Mouse (Mus musculus): ENCODE data around the gene Sall4. TPM values are rescaled to one million over a fixed set of nuclear protein-coding genes. Genes with fewer than 3 reads are reported as not detected.
A peak's percentile ranks its signal among the peaks of the same experiment; 100 is the strongest.
"Not testable (repeated sequence)": the region's sequence is repeated elsewhere in the genome, so short reads cannot be mapped to it uniquely, and the experiment has no call there.

Sall4 gene
- polyA plus RNA-seq, 1 experiment from 2014 or later, result 1.9 TPM

- no peak overlapping the region for H3K4me2 ChIP-seq (replicated peaks)
- no peak for ATAC-seq
- H3K27me3 ChIP-seq (replicated peaks), result peaks cover 32% of the 10 kb centered on the region
- no peak overlapping the region for H3K27ac ChIP-seq
- no peaks in the 10 kb centered on the region for H3K36me3 ChIP-seq
- 64% methylated on average over 8 of the region's 8 CpGs for WGBS
- no peak overlapping the region for H3K4me3 ChIP-seq (replicated peaks)
- no peaks in the 10 kb centered on the region for H3K9me3 ChIP-seq
- no peak overlapping the region for H3K9ac ChIP-seq
- H3K4me1 ChIP-seq (replicated peaks), result peaks cover 18% of the 10 kb centered on the region
Measured at GRCm38 (mm10) chr2:168769259-168769658, 1.5 kb upstream of the Sall4 start.

GRCm38 (mm10) chr2:168766538-168767361 is 993 bp downstream of the Sall4 start:
- under 1% methylated on average over 52 of the region's 52 CpGs for WGBS
- Histone ChIP-seq H3K27me3 (replicated peaks) (peaks cover 38% of the 10 kb centered on the region), H3K9me3 (no peaks in the 10 kb centered on the region), H3K4me1 (replicated peaks) (peaks cover 26% of the 10 kb centered on the region), H3K4me2 (replicated peaks) (peak overlapping the region; percentile 99), H3K4me3 (replicated peaks) (peak overlapping the region; percentile 63), H3K27ac (peak overlapping the region; percentile 62; the same call in 1 of the 2 replicates), H3K9ac (peak overlapping the region; percentile 56), H3K36me3 (no peaks in the 10 kb centered on the region)
- ATAC-seq, result peak; percentile 79

GRCm38 (mm10) chr2:168765696-168766537 is 1.8 kb downstream of the Sall4 start:
- under 1% methylated on average over 65 of the region's 65 CpGs for WGBS
- Histone ChIP-seq H3K27me3 (replicated peaks) (peaks cover 38% of the 10 kb centered on the region), H3K9ac (peak overlapping the region; percentile 56)

GRCm38 (mm10) chr2:168765065-168765681 is 2.6 kb downstream of the Sall4 start:
- WGBS, result under 1% methylated on average over 32 of the region's 32 CpGs

More at GRCm38 (mm10) chr2:168765696-168766537, 1.8 kb downstream of the Sall4 start:
- Histone ChIP-seq H3K4me3 (replicated peaks) (peak overlapping the region; percentile 63), H3K4me1 (replicated peaks) (peaks cover 26% of the 10 kb centered on the region), H3K27ac (peak overlapping the region; percentile 64; the same call in 1 of the 2 replicates), H3K36me3 (no peaks in the 10 kb centered on the region), H3K9me3 (no peaks in the 10 kb centered on the region), H3K4me2 (replicated peaks) (peak overlapping the region; percentile 99)
- peak; percentile 27 for ATAC-seq

GRCm38 (mm10) chr2:168764460-168764867 is 3.3 kb downstream of the Sall4 start:
- Histone ChIP-seq H3K4me2 (replicated peaks) (peak overlapping the region; percentile 99; the same call in 1 of the 2 replicates), H3K27ac (no peak overlapping the region), H3K4me1 (replicated peaks) (peaks cover 26% of the 10 kb centered on the region), H3K9me3 (no peaks in the 10 kb centered on the region), H3K27me3 (replicated peaks) (peaks cover 38% of the 10 kb centered on the region), H3K36me3 (no peaks in the 10 kb centered on the region), H3K4me3 (replicated peaks) (no peak overlapping the region), H3K9ac (no peak overlapping the region)
- ATAC-seq, result no peak
- 33% methylated on average over 9 of the region's 9 CpGs for WGBS

More at GRCm38 (mm10) chr2:168765065-168765681, 2.6 kb downstream of the Sall4 start:
- peak overlapping the region; percentile 63 for H3K4me3 ChIP-seq (replicated peaks)
- peaks cover 26% of the 10 kb centered on the region for H3K4me1 ChIP-seq (replicated peaks)
- no peaks in the 10 kb centered on the region for H3K9me3 ChIP-seq
- H3K9ac ChIP-seq, result peak overlapping the region; percentile 56
- peaks cover 38% of the 10 kb centered on the region for H3K27me3 ChIP-seq (replicated peaks)
- peak; percentile 57 for ATAC-seq
- peak overlapping the region; percentile 99 for H3K4me2 ChIP-seq (replicated peaks)
- H3K27ac ChIP-seq, result 0 out of 2 replicates have a peak overlapping the region, but pooled peaks have one; percentile 64
- no peaks in the 10 kb centered on the region for H3K36me3 ChIP-seq

GRCm38 (mm10) chr2:168763785-168764184 is 4.0 kb downstream of the Sall4 start:
- Histone ChIP-seq H3K27ac (no peak overlapping the region), H3K4me1 (replicated peaks) (peaks cover 26% of the 10 kb centered on the region), H3K9ac (no peak overlapping the region), H3K36me3 (no peaks in the 10 kb centered on the region), H3K27me3 (replicated peaks) (peaks cover 38% of the 10 kb centered on the region), H3K9me3 (no peaks in the 10 kb centered on the region), H3K4me2 (replicated peaks) (no peak overlapping the region), H3K4me3 (replicated peaks) (no peak overlapping the region)
- WGBS, result 38% methylated on average over 7 of the region's 7 CpGs
- ATAC-seq, result no peak

GRCm38 (mm10) chr2:168762411-168762815 is 5.3 kb downstream of the Sall4 start:
- no peak overlapping the region for H3K9ac ChIP-seq
- H3K4me2 ChIP-seq (replicated peaks), result peak overlapping the region; percentile 26
- H3K27me3 ChIP-seq (replicated peaks), result peaks cover 28% of the 10 kb centered on the region
- no peak overlapping the region for H3K4me3 ChIP-seq (replicated peaks)
- no peak for ATAC-seq
- H3K36me3 ChIP-seq, result no peaks in the 10 kb centered on the region
- H3K4me1 ChIP-seq (replicated peaks), result peaks cover 26% of the 10 kb centered on the region
- H3K27ac ChIP-seq, result no peak overlapping the region
- WGBS, result 7% methylated on average over 12 of the region's 12 CpGs
- H3K9me3 ChIP-seq, result no peaks in the 10 kb centered on the region

GRCm38 (mm10) chr2:168761954-168762353 is 5.8 kb downstream of the Sall4 start:
- ATAC-seq, result no peak
- 15% methylated on average over 4 of the region's 4 CpGs for WGBS
- peak overlapping the region; percentile 26; the same call in 1 of the 2 replicates for H3K4me2 ChIP-seq (replicated peaks)

GRCm38 (mm10) chr2:168761141-168761540 is 6.6 kb downstream of the Sall4 start:
- no peak for ATAC-seq
- Histone ChIP-seq H3K27ac (no peak overlapping the region), H3K4me3 (replicated peaks) (no peak overlapping the region), H3K36me3 (no peaks in the 10 kb centered on the region), H3K9me3 (no peaks in the 10 kb centered on the region), H3K4me1 (replicated peaks) (peaks cover 18% of the 10 kb centered on the region), H3K9ac (no peak overlapping the region), H3K4me2 (replicated peaks) (no peak overlapping the region), H3K27me3 (replicated peaks) (peaks cover 19% of the 10 kb centered on the region)
- 74% methylated on average over 9 of the region's 9 CpGs for WGBS

More at GRCm38 (mm10) chr2:168761954-168762353, 5.8 kb downstream of the Sall4 start:
- Histone ChIP-seq H3K4me3 (replicated peaks) (no peak overlapping the region), H3K4me1 (replicated peaks) (peaks cover 25% of the 10 kb centered on the region), H3K9ac (no peak overlapping the region), H3K36me3 (no peaks in the 10 kb centered on the region), H3K27ac (no peak overlapping the region), H3K9me3 (no peaks in the 10 kb centered on the region), H3K27me3 (replicated peaks) (peaks cover 26% of the 10 kb centered on the region)

- H3K4me3 ChIP-seq (replicated peaks); H3K4me1 ChIP-seq (replicated peaks); H3K27me3 ChIP-seq (replicated peaks); H3K36me3 ChIP-seq; ATAC-seq; H3K27ac ChIP-seq; H3K9ac ChIP-seq; H3K4me2 ChIP-seq (replicated peaks); H3K9me3 ChIP-seq: not testable (repeated sequence)
- WGBS, result 85% methylated on average over 10 of the region's 10 CpGs
Measured at GRCm38 (mm10) chr2:168744406-168744805, 23.3 kb downstream of the Sall4 start.

GRCm38 (mm10) chr2:168742649-168743048 is 25.1 kb downstream of the Sall4 start:
- Histone ChIP-seq H3K9ac (no peak overlapping the region), H3K27ac (peak overlapping the region; percentile 76), H3K9me3 (no peaks in the 10 kb centered on the region), H3K4me3 (replicated peaks) (peak overlapping the region; percentile 92; the same call in 1 of the 2 replicates), H3K4me2 (replicated peaks) (peak overlapping the region; percentile 92), H3K36me3 (no peaks in the 10 kb centered on the region), H3K4me1 (replicated peaks) (peaks cover 5% of the 10 kb centered on the region; the same call in 1 of the 2 replicates), H3K27me3 (replicated peaks) (no peaks in the 10 kb centered on the region)
- ATAC-seq, result no peak
- WGBS, result 20% methylated on average over 7 of the region's 7 CpGs

Measured in intestine, embryonic 15.5 days (tissue).